Mouse (Mus musculus) neural tube, embryonic 10.5 days (tissue): ENCODE data around the gene Ass1.

Experiments used
- DNase-seq: peaks from one replicate; pipeline ENCODE4 v3.0.0-alpha.2; 2017; ENCODE audit warnings: low spot score; ENCODE audit errors: extremely low spot score

Gene Ass1

DNA sequence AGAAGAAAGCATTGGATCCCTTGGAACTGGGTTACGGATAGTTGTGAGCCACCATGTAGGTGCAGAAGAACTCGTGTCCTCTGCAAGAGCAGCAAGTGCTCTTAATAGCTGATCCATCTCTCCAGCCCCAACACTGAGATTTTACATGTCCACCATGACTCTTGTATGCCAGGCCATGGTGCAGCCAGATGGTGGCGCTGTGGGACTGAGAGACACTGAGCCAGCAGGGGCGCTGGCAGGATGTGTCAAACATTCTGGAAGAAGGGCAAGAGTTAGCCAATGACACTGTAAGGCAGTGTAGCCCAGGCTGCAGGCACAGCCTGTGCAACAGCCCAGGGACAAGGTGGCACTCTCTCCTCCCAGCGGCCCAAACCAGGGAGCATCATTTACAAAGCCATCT is 14.2 kb downstream of the Ass1 start:
- DNase-seq: peak; percentile 91

DNA sequence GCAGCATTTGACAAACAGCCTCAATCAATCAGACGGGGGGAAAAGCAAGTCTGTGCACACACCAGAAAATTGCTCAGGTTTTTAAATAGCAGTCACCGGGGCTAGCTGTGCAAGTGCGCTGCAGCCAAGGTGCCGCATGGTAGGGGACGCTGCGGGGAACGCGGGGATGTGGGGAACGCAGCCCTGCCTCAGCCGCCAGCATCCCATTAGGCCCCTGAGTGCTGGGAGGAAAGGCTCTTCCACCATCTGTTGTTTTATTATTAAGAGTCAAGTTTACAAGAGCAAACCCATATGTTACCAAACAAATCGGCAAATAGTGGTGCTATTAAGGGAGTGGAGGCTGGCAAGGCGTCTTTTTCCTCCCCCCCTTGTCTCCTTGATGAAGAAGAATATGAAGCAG is 19.2 kb downstream of the Ass1 start:
- DNase-seq: no peak

DNA sequence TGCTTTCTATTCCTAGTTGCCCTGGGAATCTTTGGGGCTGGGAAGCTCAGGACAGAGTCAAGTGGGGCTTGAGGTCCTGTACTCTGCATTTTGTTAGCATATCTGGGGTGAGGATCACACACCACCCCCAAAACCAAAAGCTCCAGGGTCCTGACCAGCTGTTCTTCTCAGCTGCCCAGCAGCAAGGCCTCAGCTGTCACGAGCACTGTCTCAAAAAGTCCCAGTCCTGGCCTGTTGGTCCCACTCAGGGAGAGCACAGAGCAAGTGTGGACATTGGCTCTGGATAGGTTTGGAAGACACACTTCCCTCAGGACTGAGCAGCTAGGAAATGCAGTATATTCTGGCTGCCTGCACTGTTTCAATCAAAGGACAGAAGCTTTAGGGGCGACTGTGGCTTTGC is 20.5 kb downstream of the Ass1 start:
- DNase-seq: no peak

DNA sequence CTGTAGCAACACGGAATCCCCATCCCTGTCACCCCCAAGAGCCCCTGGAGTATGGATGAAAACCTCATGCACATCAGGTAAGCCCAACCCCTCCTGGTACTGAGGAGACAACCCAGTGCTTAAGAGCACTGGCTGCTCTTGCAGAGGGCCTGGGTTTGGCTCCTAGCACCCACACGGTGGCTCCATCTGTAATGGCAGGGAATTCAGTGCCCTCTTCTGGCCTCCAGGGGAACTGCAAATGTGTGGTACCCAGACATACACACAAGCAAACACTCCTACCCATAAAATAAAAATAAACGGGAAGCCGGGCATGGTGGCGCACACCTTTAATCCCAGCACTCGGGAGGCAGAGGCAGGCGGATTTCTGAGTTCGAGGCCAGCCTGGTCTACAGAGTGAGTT is 22.3 kb downstream of the Ass1 start:
- no peak for DNase-seq

DNA sequence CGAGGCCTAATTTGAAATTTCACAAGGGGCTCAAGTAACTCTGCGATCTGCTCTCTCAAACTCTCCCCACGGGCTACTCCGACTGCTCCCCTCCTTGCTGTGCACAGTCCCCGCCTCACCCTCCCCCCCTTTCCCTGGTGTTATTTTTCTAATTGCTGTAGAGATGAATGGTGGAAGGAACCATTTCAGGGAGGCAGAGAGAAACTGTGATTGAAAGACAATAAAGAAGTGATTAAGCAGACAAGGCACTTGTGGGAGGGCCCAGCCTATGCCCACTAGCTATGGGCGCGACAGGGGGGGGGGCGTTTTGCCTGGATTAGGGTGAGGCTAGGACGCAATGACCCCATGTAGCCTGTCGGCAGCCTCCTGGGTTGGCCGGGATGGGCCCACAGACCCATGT is 23.2 kb downstream of the Ass1 start:
- no peak for DNase-seq

DNA sequence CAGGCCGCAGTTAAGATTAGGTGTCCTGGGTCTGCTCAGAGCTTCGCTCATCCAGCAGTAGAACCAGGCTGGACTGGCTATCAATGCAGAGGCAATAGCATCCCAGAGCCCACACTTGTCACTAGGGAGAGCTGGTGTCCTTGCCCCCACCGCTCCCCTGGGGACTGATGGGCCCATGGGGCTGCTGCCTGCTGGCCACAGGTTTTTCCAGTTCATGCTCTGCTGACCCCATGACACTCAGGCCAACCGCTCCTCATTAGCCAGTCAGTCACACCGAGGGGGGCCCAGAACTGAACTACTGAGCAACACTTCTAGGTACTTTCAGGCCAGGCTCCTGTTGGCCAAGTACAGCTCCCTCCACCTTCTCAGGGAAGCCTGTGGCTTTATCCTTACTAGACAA is 24.3 kb downstream of the Ass1 start:
- no peak for DNase-seq

DNA sequence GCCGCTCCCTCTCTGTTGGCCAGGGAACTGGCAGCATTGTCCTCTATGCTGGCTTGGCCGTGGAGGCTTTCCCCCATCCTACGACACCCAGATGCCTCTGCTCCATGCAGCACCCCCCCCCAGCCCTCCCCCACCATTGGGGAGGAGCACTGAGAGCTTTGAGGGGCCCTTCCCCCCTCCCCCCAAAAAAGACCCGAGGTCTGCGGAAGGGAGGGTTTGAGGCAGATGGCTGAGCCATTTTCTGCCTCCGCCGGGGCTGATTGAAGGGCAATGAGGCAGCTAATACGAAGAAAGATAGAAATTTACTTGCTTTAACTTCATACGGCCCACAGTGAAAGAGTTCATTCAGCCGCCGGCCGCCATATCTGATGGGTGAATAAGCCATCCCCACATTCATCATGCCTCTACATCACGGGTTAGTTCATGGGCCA is 25.1 kb downstream of the Ass1 start:
- peak; percentile 70 for DNase-seq

DNA sequence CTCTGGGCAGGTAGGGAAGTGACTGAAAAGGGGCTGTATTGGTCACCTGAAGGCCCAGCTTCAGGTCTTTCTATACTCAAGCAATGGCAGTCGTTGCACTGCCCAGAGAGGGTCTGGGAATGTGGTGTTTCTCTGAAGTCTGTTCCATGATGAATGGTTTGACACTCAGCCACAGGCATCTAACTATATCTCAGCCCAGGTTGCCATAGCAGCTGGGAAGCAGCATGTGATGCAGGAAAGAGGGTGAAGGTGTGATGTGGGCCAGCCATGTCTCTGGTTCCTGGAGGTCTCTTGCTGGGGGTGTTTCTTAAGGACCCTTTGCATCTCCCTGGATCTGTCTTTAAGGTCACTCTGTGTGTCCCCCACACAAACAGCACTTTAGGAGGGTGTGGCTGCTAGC is 26.1 kb downstream of the Ass1 start:
- no peak for DNase-seq

DNA sequence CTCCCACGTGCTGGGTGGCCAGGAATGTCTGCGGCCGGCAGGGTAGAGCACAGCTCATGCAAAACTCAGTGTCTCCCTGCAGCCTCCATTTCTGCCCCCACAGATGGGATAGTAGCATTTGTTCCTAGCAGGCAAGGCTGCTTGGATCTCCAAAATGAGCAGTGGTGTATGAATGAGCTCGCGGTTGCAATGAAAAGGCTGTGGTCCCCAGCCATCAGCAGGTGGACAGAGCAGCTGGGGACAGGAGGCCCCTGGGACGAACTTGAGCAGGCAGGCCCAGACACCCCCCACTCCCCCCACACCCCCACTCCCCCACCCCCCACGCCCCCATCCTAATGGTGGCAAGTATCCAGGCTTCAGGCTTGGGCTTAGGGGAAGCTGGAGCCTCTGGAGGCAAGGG is 27.1 kb downstream of the Ass1 start:
- no peak for DNase-seq

DNA sequence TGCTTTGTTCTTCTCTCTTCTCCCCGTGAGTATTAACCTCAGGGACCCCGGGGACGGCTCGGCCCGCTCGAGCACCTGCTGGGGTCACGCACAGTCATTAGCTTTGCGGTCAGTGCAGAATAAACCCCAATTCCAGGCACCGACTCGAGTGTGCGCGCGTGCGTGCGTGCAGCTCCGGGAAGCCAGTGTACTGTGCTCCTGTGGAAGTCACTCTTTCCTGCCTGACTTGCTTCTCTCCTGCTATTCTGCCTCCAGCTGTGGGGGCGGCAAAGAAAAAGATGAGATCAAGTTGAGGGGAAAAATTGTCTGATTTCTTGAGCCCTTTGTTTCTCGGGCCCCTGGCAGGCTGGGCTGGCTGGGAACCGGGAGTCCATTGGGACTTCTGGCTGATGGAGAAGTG is 27.6 kb downstream of the Ass1 start:
- no peak for DNase-seq

DNA sequence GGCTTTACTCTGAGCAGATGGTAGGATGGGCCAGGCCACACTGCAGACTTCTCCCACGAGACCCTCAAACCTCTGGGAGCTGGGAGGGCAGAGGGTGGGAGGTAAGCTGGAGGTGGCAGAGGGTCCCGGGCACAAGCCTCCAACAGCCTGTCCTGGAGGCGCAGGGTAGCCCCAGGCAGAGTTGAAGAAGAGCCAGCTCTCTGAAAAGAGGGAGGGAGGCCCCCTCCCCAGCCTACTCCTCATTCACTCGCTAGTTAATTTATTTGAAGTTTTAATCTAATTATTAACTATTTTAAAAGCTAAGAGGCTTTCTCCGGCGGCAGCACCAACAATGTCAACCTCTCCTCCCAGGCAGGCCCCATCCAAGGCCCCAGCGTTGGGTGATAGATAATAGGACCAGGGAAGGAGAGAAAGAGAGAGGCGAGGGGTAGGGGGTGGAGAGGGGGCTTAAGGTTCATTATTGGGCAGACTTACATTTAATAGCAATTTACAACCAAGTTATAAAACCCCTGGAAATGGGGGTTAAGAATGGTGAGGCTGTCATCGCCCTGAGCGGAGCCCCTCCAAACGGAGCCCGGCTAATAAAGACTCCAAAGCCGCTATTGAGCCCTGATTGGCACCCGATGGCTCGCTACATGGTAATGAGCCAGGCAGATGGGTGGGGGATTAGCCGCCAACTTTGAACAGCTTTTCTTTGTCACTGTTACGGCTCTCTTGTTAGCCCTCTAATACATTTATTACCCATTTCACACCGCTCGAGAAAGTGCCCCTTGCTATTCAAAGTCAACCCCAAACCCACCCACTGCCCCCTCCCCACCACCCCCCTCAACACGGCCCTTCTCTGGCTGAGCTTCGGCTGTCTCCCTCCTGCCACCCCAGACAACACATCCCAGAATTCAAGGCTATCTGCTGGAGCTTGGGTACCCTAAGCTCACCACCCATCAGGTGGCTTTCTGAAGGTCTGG is 29.6 kb downstream of the Ass1 start:
- peak; percentile 46 for DNase-seq

DNA sequence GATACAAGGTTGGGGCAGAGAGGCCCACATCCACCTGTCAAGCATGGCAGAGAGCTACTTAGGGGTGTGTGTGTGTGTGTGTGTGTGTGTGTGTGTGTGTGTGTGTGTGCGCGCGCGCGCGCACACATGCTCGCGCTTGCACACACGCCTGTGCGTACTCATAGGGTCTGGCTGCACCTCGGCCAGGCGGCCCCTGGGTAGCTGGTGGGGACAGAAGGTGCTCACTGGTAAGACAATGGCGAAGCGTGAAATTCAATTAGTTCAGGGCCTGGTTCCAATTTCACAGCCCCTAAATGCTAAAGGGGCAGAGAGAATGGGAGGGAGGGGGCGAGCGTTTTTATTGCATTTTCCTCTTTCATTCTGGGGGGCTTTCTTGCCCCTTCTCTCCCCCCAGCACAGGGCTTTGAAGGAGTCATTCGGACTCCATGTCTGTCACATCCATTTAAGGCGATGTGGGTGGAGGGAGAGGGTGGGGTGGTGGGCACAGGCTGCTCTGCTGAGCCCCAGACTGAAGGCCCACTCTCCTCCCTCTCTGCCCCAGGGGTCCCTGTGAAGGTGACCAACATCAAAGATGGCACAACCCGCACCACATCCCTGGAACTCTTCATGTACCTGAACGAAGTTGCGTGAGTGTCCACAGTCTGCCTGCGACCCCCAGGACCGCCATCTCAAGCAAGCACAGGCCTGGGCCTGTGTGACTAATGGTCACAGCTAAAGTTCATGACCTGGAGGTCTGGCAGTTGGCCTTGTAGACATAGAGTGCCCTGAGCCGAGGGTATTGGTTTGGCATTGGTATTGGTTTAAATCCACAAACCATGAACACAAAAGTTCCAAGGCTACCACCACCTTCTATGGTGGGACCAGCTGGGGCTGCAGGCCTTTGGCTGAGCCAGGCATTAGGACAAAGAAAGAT is 30.5 kb downstream of the Ass1 start:
- peak; percentile 53 for DNase-seq

DNA sequence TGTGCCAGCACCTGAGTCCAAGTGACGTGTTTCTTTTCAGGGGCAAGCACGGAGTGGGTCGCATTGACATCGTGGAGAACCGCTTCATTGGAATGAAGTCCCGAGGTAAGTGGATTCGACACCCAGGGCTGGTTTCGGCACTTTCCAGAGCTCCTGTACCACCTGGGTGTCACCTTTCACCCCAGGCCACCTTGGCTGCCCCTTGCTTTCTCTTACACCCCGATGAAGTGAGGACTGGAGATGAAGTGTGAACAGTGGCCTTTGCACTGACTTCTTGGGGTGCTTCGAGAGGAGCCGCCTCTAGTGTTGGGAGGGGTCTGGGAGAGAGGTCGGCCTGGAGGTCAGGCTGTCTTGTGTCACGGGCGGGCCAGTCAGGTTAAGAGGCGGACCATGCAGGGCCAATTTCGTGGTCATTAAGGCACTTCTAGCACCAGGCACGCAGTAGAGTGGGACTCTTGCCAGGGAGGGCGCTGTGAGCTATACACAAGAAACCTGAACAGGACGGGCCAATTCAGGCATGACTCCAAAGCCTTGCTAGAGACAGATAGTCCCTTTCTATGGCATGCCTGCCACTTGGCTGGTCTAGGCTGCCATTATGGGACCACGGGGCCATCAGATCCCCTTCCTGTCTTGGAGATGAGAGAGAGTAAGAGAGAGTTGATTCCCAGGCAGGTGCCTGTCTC is 31.6 kb downstream of the Ass1 start:
- DNase-seq: peak; percentile 47

DNA sequence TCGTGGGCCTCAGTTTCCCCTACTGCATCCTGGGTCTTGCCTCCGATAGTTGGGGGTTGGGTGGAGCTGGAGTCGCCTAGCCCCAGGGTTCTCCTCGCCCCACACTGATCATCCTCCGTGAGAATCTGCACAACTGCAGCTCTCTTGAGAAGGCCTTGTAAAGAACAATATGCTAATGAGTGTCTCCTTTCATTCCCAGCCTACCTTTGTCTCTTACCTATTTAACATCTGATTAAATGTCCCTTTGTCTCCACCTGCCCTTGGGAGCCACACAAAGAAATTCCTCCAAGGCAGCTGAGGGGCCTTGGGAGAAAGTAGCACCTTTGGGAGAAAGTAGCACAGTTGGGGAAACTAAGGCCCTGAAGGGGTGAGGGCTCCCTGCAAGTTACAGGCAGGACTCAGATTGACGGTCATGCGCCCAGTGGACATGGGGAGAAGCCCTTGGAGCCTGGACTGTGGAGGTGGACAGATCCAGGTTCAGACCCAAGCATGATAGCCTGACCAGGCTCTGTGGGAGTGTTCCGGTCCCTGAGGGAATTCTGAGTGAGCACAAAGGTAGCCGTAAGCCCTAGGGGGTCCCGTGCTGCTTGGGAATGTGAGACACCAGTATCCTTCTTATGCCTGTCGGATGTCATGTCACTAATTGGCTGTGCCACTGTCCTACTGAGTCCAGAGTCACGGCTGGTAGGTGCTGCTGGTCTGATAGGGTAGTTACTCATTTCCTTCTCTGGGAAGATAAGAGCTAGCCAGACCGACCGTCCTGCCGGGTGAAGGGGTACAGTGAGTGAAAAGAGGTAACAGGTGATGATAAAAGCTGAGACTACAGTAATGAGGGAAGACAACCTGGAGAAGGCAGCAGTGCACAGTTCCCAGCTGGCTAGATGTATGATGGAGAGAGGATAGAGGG is 32.9 kb downstream of the Ass1 start:
- no peak for DNase-seq

DNA sequence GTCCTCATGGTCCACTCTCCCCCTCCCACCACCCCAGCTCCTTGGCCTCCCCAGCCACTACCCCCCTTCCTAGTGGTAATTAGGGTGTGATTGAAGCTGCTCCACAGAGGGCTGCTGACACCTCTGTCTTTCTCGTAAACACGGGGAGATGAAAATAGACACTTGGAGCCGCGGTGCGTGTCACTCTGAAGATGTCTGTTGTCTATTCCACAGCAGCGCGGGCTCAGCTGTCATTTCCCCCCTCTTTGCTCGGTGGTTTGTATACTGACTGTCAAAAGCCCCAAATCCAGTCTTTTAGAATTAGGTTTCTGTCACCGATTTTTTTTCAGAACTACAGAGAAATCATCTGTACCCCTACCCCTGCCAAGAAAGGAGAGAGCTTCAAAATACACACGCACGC is 35.5 kb downstream of the Ass1 start:
- no peak for DNase-seq

DNA sequence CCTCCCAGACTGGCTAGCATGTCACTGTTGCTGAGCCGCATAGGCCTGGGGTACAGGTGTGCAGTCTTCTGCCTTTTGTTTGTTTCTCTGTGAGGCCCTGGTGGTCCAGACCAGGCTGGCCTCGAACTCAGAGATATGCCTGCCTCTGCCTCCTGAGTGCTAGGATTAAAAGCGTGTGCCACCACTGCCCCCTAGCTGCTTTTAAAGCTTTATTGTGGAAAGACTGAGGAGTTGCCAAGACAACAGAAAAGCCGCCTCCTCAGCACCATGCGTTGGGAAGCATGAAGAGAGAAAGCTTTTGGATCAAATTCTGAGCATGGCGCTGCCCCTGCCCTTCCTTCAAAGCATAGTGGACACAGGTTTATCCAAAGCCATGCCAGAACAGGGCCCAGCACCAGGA is 38.8 kb downstream of the Ass1 start:
- no peak for DNase-seq

DNA sequence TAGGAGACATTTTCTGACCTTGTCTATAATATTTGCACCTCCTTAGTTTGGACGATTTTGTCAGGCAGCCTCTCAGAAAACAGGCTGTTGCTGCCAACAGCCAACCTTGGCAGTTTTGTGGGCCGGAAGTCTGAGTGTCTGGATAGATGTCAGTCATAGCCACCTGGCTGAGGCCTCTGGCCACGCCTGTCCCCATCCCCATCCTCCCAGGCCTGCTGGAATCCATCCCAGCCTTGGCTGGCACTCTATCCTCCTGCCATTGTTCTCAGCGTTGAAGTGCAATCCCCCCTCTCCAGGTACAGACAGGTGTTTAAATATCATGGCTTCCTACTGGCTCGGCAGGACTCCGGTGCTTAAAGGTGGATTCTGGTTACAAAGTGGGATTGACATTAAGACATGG is 41.3 kb downstream of the Ass1 start:
- DNase-seq: no peak

DNA sequence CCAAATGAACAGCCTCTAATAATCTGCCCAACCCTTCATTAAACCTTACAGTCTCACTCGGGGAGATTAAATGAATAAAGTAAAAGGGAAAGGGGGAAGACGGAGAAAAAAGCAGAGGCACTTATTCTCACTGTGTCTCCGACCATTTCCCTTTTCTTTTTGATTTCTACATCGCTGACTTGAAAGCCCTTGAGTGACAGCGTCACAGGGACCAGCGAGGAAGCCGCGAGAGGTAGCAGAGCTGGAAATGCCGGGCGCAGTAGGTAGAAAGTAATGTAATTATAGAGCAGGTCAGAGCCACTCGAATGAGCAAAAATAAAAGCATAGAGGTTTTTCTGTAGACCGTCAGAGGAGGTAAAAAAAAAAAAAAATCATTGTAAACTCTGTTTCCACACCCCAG is 46.5 kb downstream of the Ass1 start:
- DNase-seq: no peak

DNA sequence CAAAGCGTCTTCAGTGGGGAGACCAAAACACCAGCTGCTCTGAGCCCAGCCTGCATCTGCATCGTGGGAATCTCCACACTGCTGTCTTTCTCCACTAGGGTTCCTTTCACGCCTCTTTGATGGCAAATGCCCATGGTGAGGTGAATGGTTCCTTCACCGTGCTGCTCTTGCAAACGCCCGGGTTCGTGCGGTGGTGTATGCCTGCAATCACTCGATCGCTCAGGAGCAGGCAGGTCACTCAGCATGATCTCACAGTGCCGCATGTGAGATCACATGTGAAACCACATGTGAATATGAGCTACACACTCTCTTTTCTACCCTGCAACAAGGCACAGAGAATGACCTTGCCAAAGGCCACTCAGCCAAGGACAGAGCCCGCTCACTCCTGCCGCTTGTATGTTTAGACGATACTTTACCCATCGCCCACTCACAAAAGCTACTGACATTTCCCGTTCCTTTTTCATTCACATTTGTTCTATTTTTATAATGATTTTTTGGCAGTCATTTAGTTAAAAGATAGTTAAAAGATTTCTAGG is 51.9 kb downstream of the Ass1 start:
- DNase-seq: no peak

DNA sequence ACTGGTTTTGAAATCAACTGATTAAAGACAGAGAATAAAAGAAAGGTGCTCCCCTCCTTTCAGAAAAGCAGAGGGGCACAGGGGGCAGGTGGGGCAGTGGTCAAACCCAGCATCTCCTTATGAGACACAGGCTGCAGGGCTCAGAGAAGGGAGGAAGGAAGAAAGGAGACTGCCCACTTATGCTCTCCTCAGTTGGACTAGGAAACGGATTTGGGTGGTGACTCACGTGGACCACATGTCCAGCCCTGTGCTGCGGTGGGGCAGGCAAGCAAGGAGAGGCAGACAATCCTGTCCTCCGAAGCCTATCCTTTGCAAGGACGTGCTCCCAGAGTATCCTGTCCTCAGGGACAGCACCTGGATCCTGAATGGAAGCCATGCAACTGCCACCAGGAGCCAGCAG is 54.6 kb downstream of the Ass1 start:
- DNase-seq: no peak
